Mouse (Mus musculus) heart, adult 2 months (tissue): ENCODE data around the gene Diras1.

Experiments used
- CTCF ChIP-seq: fragments of 200-600 bp; IDR thresholded peaks from 2 replicates; pipeline ENCODE4 v1.8.1; 2022; ENCODE audit warnings: antibody characterized with exemption, mild to moderate bottlenecking, moderate library complexity
- EP300 ChIP-seq: fragments of 200-500 bp; IDR thresholded peaks from 2 replicates; pipeline ENCODE4 v1.6.1; 2011; ENCODE audit warnings: low read depth, low read length, control low read depth; ENCODE audit not compliant: insufficient read depth
- POLR2A ChIP-seq: fragments of 200-500 bp; IDR thresholded peaks from 2 replicates; pipeline ENCODE4 v1.6.1; 2011; ENCODE audit warnings: mild to moderate bottlenecking, low read depth, low read length, control low read depth; ENCODE audit not compliant: insufficient read depth

DNA sequence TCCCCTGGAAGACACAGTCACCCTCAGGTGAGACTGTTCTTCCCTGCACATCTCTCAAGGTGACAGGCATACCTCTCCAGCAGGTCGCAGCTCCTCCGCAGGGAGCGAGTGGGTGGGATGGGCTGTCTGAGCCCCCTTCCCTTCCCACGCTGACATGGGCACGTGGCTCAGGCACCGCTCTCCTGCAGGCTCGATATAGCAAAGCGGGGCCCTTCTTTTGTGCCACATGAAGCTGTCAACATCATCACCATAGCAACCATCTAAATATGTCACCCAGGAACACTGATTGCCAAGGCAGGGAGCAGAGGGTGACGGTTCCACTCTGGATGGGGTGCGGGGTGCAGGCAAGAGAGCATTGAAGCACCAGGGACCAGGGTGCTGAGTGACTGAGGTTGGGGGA is 24.3 kb downstream of the Diras1 start:
- no peak for TF ChIP-seq CTCF
- TF ChIP-seq POLR2A, result no peak
- TF ChIP-seq EP300, result no peak
